Mouse (Mus musculus) T-cell, adult 66 days (primary cell): ENCODE measurements around the gene Olfr1342. TPM values are rescaled to one million over a fixed set of nuclear protein-coding genes. Genes with fewer than 3 reads are reported as not detected.

ENCODE experiments used
- total RNA-seq, 2 experiments: library from RNA; stranded (reverse); gene quantifications; 3 replicates in 1 of 2; 4 replicates in 1 of 2; pipeline ENCODE4 v1.2.4; 2023

Olfr1342 gene
- total RNA-seq: not detected

GRCm38 (mm10) chr4:118692412-118692973 is at the start of gene Olfr1342:
Olfr1342 (minus strand) TSS chr4:118692756.

GRCm38 (mm10) chr4:118731875-118732274 is 39.3 kb upstream of the Olfr1342 start, which contains the start of gene Olfr1339:
Olfr1339 (plus strand) TSS chr4:118732175.

GRCm38 (mm10) chr4:118719838-118720237 is 27.3 kb upstream of the Olfr1342 start, which contains the start of gene Olfr1340:
Olfr1340 (plus strand) TSS chr4:118720138.

GRCm38 (mm10) chr4:118703223-118703622 is 10.7 kb upstream of the Olfr1342 start, which contains the start of gene Olfr1341:
Olfr1341 (plus strand) TSS chr4:118703523.

GRCm38 (mm10) chr4:118658652-118659051 is 33.9 kb downstream of the Olfr1342 start, which contains the start of gene Olfr62:
Olfr62 (plus strand) TSS chr4:118658952.

Other genes starting within 250 kb of the Olfr1342 start
- gene Mpl, start 235.2 kb downstream of the Olfr1342 start, total RNA-seq: not detected
- gene Tie1, start 202.7 kb downstream of the Olfr1342 start, total RNA-seq: not detected
- not detected for gene 2610528J11Rik, start 165.8 kb downstream of the Olfr1342 start, total RNA-seq
- gene Tmem125, start 148.7 kb downstream of the Olfr1342 start, total RNA-seq: not detected
- under 1 TPM in 1 of 2 experiments, not detected in 1; 0.15 TPM for gene Cfap57, start 72.0 kb downstream of the Olfr1342 start, total RNA-seq
- 10 to 100 TPM; 74.4 to 86.4 TPM for gene Ebna1bp2, start 72.0 kb downstream of the Olfr1342 start, total RNA-seq
- gene Olfr62, start 33.8 kb downstream of the Olfr1342 start, total RNA-seq: not detected
- gene Olfr1341, start 10.8 kb upstream of the Olfr1342 start, total RNA-seq: not detected
- gene Olfr1340, start 27.4 kb upstream of the Olfr1342 start, total RNA-seq: not detected
- not detected for gene Olfr1339, start 39.4 kb upstream of the Olfr1342 start, total RNA-seq
- not detected for gene Olfr1338, start 66.0 kb upstream of the Olfr1342 start, total RNA-seq
- gene Olfr1337, start 89.8 kb upstream of the Olfr1342 start, total RNA-seq: not detected
- not detected for gene Olfr1335, start 117.2 kb upstream of the Olfr1342 start, total RNA-seq
- not detected for gene Olfr1333, start 143.5 kb upstream of the Olfr1342 start, total RNA-seq
- gene Olfr1331, start 171.9 kb upstream of the Olfr1342 start, total RNA-seq: not detected
- gene Olfr1330, start 195.8 kb upstream of the Olfr1342 start, total RNA-seq: not detected
- not detected for gene Olfr1329, start 224.7 kb upstream of the Olfr1342 start, total RNA-seq
- gene Olfr1328, start 245.9 kb upstream of the Olfr1342 start, total RNA-seq: not detected